In genomic region chr5:74193626-74194025, GRCm38 (mm10) we compare ENCODE assay signal across 13 mouse cellular contexts. TPM values are rescaled to one million over a fixed set of nuclear protein-coding genes. Genes with fewer than 3 reads are reported as not detected.
A peak's percentile ranks its signal among the peaks of the same experiment; 100 is the strongest.
DNase-seq lines count a peak whose midpoint lies in the region; ATAC-seq lines count a peak whose summit lies in the region.
"Had no signal": no experiment of that assay in that cellular context is flagged by ENCODE, and none has a peak within 500 bp of the region (broad histone marks: within the 10 kb centered on the region; RNA-seq: fewer than 3 reads in every experiment).

No protein-coding gene starts in this region.

- H3K4me3 ChIP-seq in kidney, embryonic 14.5 days (ENCODE audit: low read length): no peak overlapping the region
- no peak overlapping the region for H3K4me3 ChIP-seq in intestine, embryonic 16.5 days (ENCODE audit: low read length)
- peak overlapping the region; percentile 100 for H3K4me3 ChIP-seq in limb, embryonic 13.5 days
- no peak overlapping the region for H3K4me3 ChIP-seq in midbrain, embryonic 14.5 days (replicated peaks; ENCODE audit: low read depth, low read length)
- H3K4me3 ChIP-seq: liver, embryonic 13.5 days had no signal

- no peak overlapping the region for H3K9ac ChIP-seq in kidney, embryonic 14.5 days (ENCODE audit: low read depth, low read length)
- no peak overlapping the region for H3K9ac ChIP-seq in intestine, embryonic 16.5 days (ENCODE audit: low read depth, low read length)
- no peak overlapping the region for H3K9ac ChIP-seq in limb, embryonic 13.5 days
- H3K9ac ChIP-seq in midbrain, embryonic 14.5 days (replicated peaks; ENCODE audit: low read length): no peak overlapping the region
- H3K9ac ChIP-seq: liver, embryonic 13.5 days had no signal

- no peaks in the 10 kb centered on the region for H3K9me3 ChIP-seq in kidney, embryonic 14.5 days (ENCODE audit: control insufficient read depth, low read length)
- H3K9me3 ChIP-seq in intestine, embryonic 16.5 days (ENCODE audit: control insufficient read depth, low read length): no peaks in the 10 kb centered on the region
- no peaks in the 10 kb centered on the region for H3K9me3 ChIP-seq in limb, embryonic 13.5 days
- H3K9me3 ChIP-seq in midbrain, embryonic 14.5 days (ENCODE audit: control insufficient read depth, low read length): no peaks in the 10 kb centered on the region
- H3K9me3 ChIP-seq: liver, embryonic 13.5 days; megakaryocyte, embryonic 14.5 days had no signal

- WGBS in kidney, embryonic 14.5 days: 26% methylated on average over 7 of the region's 7 CpGs
- 34% methylated on average over 7 of the region's 7 CpGs for WGBS in intestine, embryonic 16.5 days
- WGBS in limb, embryonic 13.5 days: 10% methylated on average over 7 of the region's 7 CpGs
- 24% methylated on average over 7 of the region's 7 CpGs for WGBS in midbrain, embryonic 14.5 days

- H3K4me1 ChIP-seq in kidney, embryonic 14.5 days (ENCODE audit: control insufficient read depth, insufficient read depth, low read length): peaks cover 30% of the 10 kb centered on the region
- peaks cover 39% of the 10 kb centered on the region for H3K4me1 ChIP-seq in intestine, embryonic 16.5 days (ENCODE audit: control insufficient read depth, insufficient read depth, low read length)
- H3K4me1 ChIP-seq in limb, embryonic 13.5 days: peaks cover 62% of the 10 kb centered on the region
- H3K4me1 ChIP-seq in midbrain, embryonic 14.5 days (ENCODE audit: control insufficient read depth, insufficient read depth, low read length): peaks cover 12% of the 10 kb centered on the region; the same call in 1 of the 2 replicates

- no peak overlapping the region for H3K27ac ChIP-seq in kidney, embryonic 14.5 days (ENCODE audit: low read depth, low read length)
- H3K27ac ChIP-seq in intestine, embryonic 16.5 days (ENCODE audit: low read length): peak overlapping the region; percentile 59
- peak overlapping the region; percentile 63; the same call in 1 of the 2 replicates for H3K27ac ChIP-seq in limb, embryonic 13.5 days
- no peak overlapping the region for H3K27ac ChIP-seq in midbrain, embryonic 14.5 days (replicated peaks; ENCODE audit: low read depth, low read length)
- H3K27ac ChIP-seq: liver, embryonic 13.5 days had no signal

- H3K36me3 ChIP-seq in kidney, embryonic 14.5 days (ENCODE audit: control insufficient read depth, insufficient read depth, low read length): peaks cover 9% of the 10 kb centered on the region
- peaks cover 6% of the 10 kb centered on the region for H3K36me3 ChIP-seq in intestine, embryonic 16.5 days (ENCODE audit: control insufficient read depth, insufficient read depth, low read length)
- peaks cover 20% of the 10 kb centered on the region for H3K36me3 ChIP-seq in limb, embryonic 13.5 days
- H3K36me3 ChIP-seq in midbrain, embryonic 14.5 days (ENCODE audit: control insufficient read depth, insufficient read depth, low read length): no peaks in the 10 kb centered on the region

- peak; percentile 32 for DNase-seq in embryo, embryonic 10 days (ENCODE audit: low spot score)
- DNase-seq in embryo, embryonic 11 days: no peak
- DNase-seq in kidney, adult 18-20 months: peak; percentile 22
- DNase-seq in midbrain, embryonic 14.5 days: no peak
- DNase-seq in right cerebral cortex, postnatal 36 days (ENCODE audit: low spot score in 2 of 2): no peak
- DNase-seq: adrenal gland, postnatal 36 days; gastrocnemius, postnatal 36 days had no signal

- ATAC-seq in kidney, embryonic 14.5 days (ENCODE audit: low FRiP score, low TSS enrichment): no peak
- peak; percentile 13; the same call in 1 of the 2 replicates for ATAC-seq in intestine, embryonic 16.5 days
- no peak for ATAC-seq in limb, embryonic 13.5 days (ENCODE audit: low FRiP score, low read depth)
- no peak for ATAC-seq in midbrain, embryonic 14.5 days (ENCODE audit: low FRiP score, low TSS enrichment)
- ATAC-seq: forebrain, embryonic 14.5 days had no signal

- no peaks in the 10 kb centered on the region for H3K27me3 ChIP-seq in kidney, embryonic 14.5 days (ENCODE audit: control insufficient read depth, insufficient read depth, low read length)
- H3K27me3 ChIP-seq in intestine, embryonic 16.5 days (replicated peaks; ENCODE audit: control insufficient read depth, insufficient read depth, low read length): no peaks in the 10 kb centered on the region
- no peaks in the 10 kb centered on the region for H3K27me3 ChIP-seq in limb, embryonic 13.5 days
- H3K27me3 ChIP-seq in midbrain, embryonic 14.5 days (ENCODE audit: control insufficient read depth, insufficient read depth, low read length): peaks cover 6% of the 10 kb centered on the region; the same call in 1 of the 2 replicates

- H3K4me2 ChIP-seq in kidney, embryonic 14.5 days (replicated peaks; ENCODE audit: low read depth, low read length): no peak overlapping the region; the same call in 1 of the 2 replicates
- peak overlapping the region; percentile 99 for H3K4me2 ChIP-seq in intestine, embryonic 16.5 days (ENCODE audit: low read depth, low read length)
- peak overlapping the region; percentile 88 for H3K4me2 ChIP-seq in limb, embryonic 13.5 days (replicated peaks)
- no peak overlapping the region for H3K4me2 ChIP-seq in midbrain, embryonic 14.5 days (ENCODE audit: low read length)

RNA-seq across cellular contexts. Expression of gene Rasl11b, which starts 1.5 kb away (rescaled TPM):
- 36.4 and 44.7 TPM in 2 replicates for polyA plus RNA-seq in kidney, embryonic 14.5 days (2014; fragmentation: Nextera tagmentation; extraction: Ambion mirVana)
- 31.5 and 37.6 TPM in 2 replicates for polyA plus RNA-seq in intestine, embryonic 16.5 days (2015; fragmentation: Nextera tagmentation; extraction: Ambion mirVana)
- 147 and 149 TPM in 2 replicates for polyA plus RNA-seq in limb, embryonic 13.5 days (2015; fragmentation: Nextera tagmentation; extraction: Ambion mirVana)
- 11.4 and 13.6 TPM in 2 replicates for polyA plus RNA-seq in midbrain, embryonic 14.5 days (2014; fragmentation: Nextera tagmentation; extraction: Ambion mirVana)

Comparison
In these comparisons a context has a peak if more than half of its experiments do, and no peak if none do; other contexts are left out.
1. DNase-seq: peak in embryo, embryonic 10 days (single experiment) and kidney, adult 18-20 months (single experiment); none in embryo, embryonic 11 days (single experiment), midbrain, embryonic 14.5 days (single experiment) and right cerebral cortex, postnatal 36 days (0 of 2).
2. H3K27ac ChIP-seq: peak in intestine, embryonic 16.5 days (single experiment) and limb, embryonic 13.5 days (single experiment); none in kidney, embryonic 14.5 days (single experiment) and midbrain, embryonic 14.5 days (single experiment).
3. H3K4me2 ChIP-seq: peak in intestine, embryonic 16.5 days (single experiment) and limb, embryonic 13.5 days (single experiment); none in kidney, embryonic 14.5 days (single experiment) and midbrain, embryonic 14.5 days (single experiment).